ENCODE assay signal across 8 mouse cellular contexts in the genomic region with DNA sequence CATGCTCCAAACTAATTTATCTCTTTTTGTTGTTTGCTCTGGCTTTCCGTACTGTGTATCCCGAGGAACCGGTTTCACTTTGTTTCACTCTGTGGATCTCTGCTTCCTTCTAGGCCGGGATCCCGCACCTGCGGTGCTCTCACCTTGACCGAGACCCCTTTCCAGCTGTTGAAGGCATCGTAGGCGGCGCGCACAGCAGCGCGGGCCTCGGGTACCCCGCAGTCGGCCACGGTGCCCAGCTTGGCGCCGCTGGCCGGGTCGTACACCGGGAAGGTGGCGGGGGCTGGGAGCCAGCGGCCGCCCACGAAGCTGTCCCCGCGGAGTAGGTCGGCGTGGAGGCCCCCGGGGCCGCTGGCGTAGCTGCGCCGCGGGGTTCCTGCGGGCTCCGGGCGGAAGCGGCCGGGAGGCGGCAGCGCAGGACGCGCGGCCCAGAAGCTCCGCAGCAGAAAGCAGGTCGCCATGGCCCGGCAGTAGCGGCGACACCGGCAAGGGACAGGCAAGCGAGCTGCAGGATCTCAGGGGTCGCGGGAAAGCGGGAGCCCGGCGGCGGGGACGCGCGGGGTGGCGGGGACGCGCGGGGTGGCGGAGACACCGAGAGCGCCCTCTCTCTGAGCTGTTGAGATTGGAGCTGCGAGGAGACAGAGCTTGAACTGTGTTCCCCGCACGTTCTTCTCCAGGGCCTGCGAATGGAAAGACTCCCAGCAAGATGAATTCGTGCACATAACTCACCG. TPM values are rescaled to one million over a fixed set of nuclear protein-coding genes. Genes with fewer than 3 reads are reported as not detected.
DNase-seq lines count a peak whose midpoint lies in the region; ATAC-seq and TF ChIP-seq lines count a peak whose summit lies in the region.

A gene (minus strand): TSS at position 554 of the 731 bp plus-strand sequence.

- DNase-seq in fat pad, adult 2 months (ENCODE audit: extremely low read depth, low read depth, low spot score), result peak; percentile 37
- peak; percentile 74 for DNase-seq in liver, embryonic 11.5 days (ENCODE audit: low spot score)
- peak; percentile 5 to 27 for DNase-seq in natural killer cell, adult 2 months (ENCODE audit: low spot score in 2 of 2)
- peak; percentile 79 for DNase-seq in stomach, postnatal 0 days (ENCODE audit: low spot score)

- no peak within 1 kb of the TSS for H3K27ac ChIP-seq in bone marrow macrophage, adult 2 months (ENCODE audit: insufficient read depth, low read depth, low read length)
- 0 out of 2 replicates have a peak within 1 kb of the TSS, but pooled peaks have one; percentile 29 for H3K27ac ChIP-seq in heart, embryonic 12.5 days (ENCODE audit: poor library complexity, severe bottlenecking)
- peak within 1 kb of the TSS; percentile 71 for H3K27ac ChIP-seq in kidney, embryonic 16.5 days (ENCODE audit: low read length)
- peak within 1 kb of the TSS; percentile 28; the same call in 1 of the 2 replicates for H3K27ac ChIP-seq in liver, embryonic 11.5 days (ENCODE audit: low read depth, low read length)
- peak within 1 kb of the TSS; percentile 98 for H3K27ac ChIP-seq in stomach, postnatal 0 days (replicated peaks)

- peak within 1 kb of the TSS; percentile 89 for H3K9ac ChIP-seq in heart, embryonic 12.5 days
- H3K9ac ChIP-seq in kidney, embryonic 16.5 days (replicated peaks; ENCODE audit: low read length), result peak within 1 kb of the TSS; percentile 96
- H3K9ac ChIP-seq in liver, embryonic 11.5 days (ENCODE audit: low read depth, low read length), result peak within 1 kb of the TSS; percentile 68
- H3K9ac ChIP-seq in stomach, postnatal 0 days (ENCODE audit: low read length), result peak within 1 kb of the TSS; percentile 97

- TF ChIP-seq EP300 in stomach, postnatal 0 days (optimal IDR thresholded peaks at IDR 0.05), result no peak

- no peaks in the 10 kb centered on the region for H3K36me3 ChIP-seq in C2C12 (ENCODE audit: control insufficient read depth, insufficient read depth)
- no peaks in the 10 kb centered on the region for H3K36me3 ChIP-seq in heart, embryonic 12.5 days
- H3K36me3 ChIP-seq in kidney, embryonic 16.5 days (ENCODE audit: insufficient read depth, low read length), result 0 out of 2 replicates have a peak, but pooled peaks cover 4% of the 10 kb centered on the region
- H3K36me3 ChIP-seq in liver, embryonic 11.5 days (ENCODE audit: control insufficient read depth, insufficient read depth, low read length), result no peaks in the 10 kb centered on the region
- H3K36me3 ChIP-seq in stomach, postnatal 0 days (ENCODE audit: control insufficient read depth, insufficient read depth, low read length), result no peaks in the 10 kb centered on the region

- WGBS in heart, embryonic 12.5 days, result under 1% methylated on average over 75 of the region's 75 CpGs
- under 1% methylated on average over 75 of the region's 75 CpGs for WGBS in kidney, embryonic 16.5 days
- WGBS in liver, embryonic 11.5 days, result 1% methylated on average over 75 of the region's 75 CpGs
- WGBS in stomach, postnatal 0 days, result under 1% methylated on average over 68 of the region's 75 CpGs

- no peaks in the 10 kb centered on the region for H3K27me3 ChIP-seq in C2C12 (ENCODE audit: control insufficient read depth, insufficient read depth, insufficient read length)
- no peaks in the 10 kb centered on the region for H3K27me3 ChIP-seq in heart, embryonic 12.5 days (replicated peaks)
- no peaks in the 10 kb centered on the region for H3K27me3 ChIP-seq in kidney, embryonic 16.5 days (ENCODE audit: insufficient read depth, low read length)
- H3K27me3 ChIP-seq in liver, embryonic 11.5 days (replicated peaks; ENCODE audit: control insufficient read depth, insufficient read depth, low read length), result peaks cover 27% of the 10 kb centered on the region
- H3K27me3 ChIP-seq in stomach, postnatal 0 days (ENCODE audit: control insufficient read depth, insufficient read depth, low read length), result no peaks in the 10 kb centered on the region

- no peak for TF ChIP-seq POLR2A in bone marrow macrophage, adult 2 months (IDR thresholded peaks at IDR 0.05; ENCODE audit: borderline replicate concordance, low read depth, low read length)

- no peaks in the 10 kb centered on the region; the same call in 1 of the 2 replicates for H3K4me1 ChIP-seq in bone marrow macrophage, adult 2 months (ENCODE audit: control insufficient read depth, insufficient read depth, low read length)
- H3K4me1 ChIP-seq in heart, embryonic 12.5 days (replicated peaks), result peaks cover 10% of the 10 kb centered on the region; the same call in 1 of the 2 replicates
- H3K4me1 ChIP-seq in kidney, embryonic 16.5 days (ENCODE audit: insufficient read depth, low read length), result peaks cover 10% of the 10 kb centered on the region
- H3K4me1 ChIP-seq in liver, embryonic 11.5 days (replicated peaks; ENCODE audit: control insufficient read depth, insufficient read depth, low read length), result peaks cover 11% of the 10 kb centered on the region
- no peaks in the 10 kb centered on the region for H3K4me1 ChIP-seq in stomach, postnatal 0 days (replicated peaks; ENCODE audit: control insufficient read depth, insufficient read depth)

- H3ac ChIP-seq in C2C12 (ENCODE audit: control insufficient read depth, insufficient read length, low read depth), result peak within 1 kb of the TSS; percentile 83

- TF ChIP-seq CTCF in C2C12 (IDR thresholded peaks at IDR 0.05; ENCODE audit: control insufficient read depth, insufficient read depth, insufficient read length), result peak; percentile 48
- TF ChIP-seq CTCF in bone marrow macrophage, adult 2 months (IDR thresholded peaks at IDR 0.05; ENCODE audit: low read depth, low read length), result no peak
- peak; percentile 68 for TF ChIP-seq CTCF in stomach, postnatal 0 days (IDR thresholded peaks at IDR 0.05; ENCODE audit: low read depth)

- no peaks in the 10 kb centered on the region for H3K79me2 ChIP-seq in C2C12 (ENCODE audit: control insufficient read depth, insufficient read depth)

- no peaks in the 10 kb centered on the region for H3K9me3 ChIP-seq in heart, embryonic 12.5 days (replicated peaks)
- no peaks in the 10 kb centered on the region for H3K9me3 ChIP-seq in kidney, embryonic 16.5 days (ENCODE audit: low read length)
- no peaks in the 10 kb centered on the region for H3K9me3 ChIP-seq in liver, embryonic 11.5 days (ENCODE audit: control insufficient read depth, low read length)
- H3K9me3 ChIP-seq in stomach, postnatal 0 days (ENCODE audit: control insufficient read depth, low read length), result no peaks in the 10 kb centered on the region

- peak; percentile 83 for ATAC-seq in heart, embryonic 12.5 days (ENCODE audit: insufficient number of reproducible peaks, low FRiP score)
- peak; percentile 82 for ATAC-seq in kidney, embryonic 16.5 days (ENCODE audit: low FRiP score, low TSS enrichment)
- peak; percentile 63 for ATAC-seq in liver, embryonic 11.5 days (replicated peaks; ENCODE audit: low FRiP score)
- peak; percentile 77 for ATAC-seq in stomach, postnatal 0 days (ENCODE audit: low FRiP score, low TSS enrichment)

- peak within 1 kb of the TSS; percentile 73 for H3K4me2 ChIP-seq in heart, embryonic 12.5 days
- peak within 1 kb of the TSS; percentile 83 for H3K4me2 ChIP-seq in kidney, embryonic 16.5 days (replicated peaks; ENCODE audit: low read depth, low read length)
- peak within 1 kb of the TSS; percentile 92 for H3K4me2 ChIP-seq in liver, embryonic 11.5 days
- peak within 1 kb of the TSS; percentile 75 for H3K4me2 ChIP-seq in stomach, postnatal 0 days (replicated peaks; ENCODE audit: low read depth)

- H3K4me3 ChIP-seq in C2C12 (ENCODE audit: insufficient read depth, poor library complexity, severe bottlenecking), result peak within 1 kb of the TSS; percentile 37
- H3K4me3 ChIP-seq in bone marrow macrophage, adult 2 months (ENCODE audit: insufficient read depth, low read length), result peak within 1 kb of the TSS; percentile 76
- peak within 1 kb of the TSS; percentile 83 for H3K4me3 ChIP-seq in heart, embryonic 12.5 days
- H3K4me3 ChIP-seq in kidney, embryonic 16.5 days (ENCODE audit: low read length), result peak within 1 kb of the TSS; percentile 90
- peak within 1 kb of the TSS; percentile 81 for H3K4me3 ChIP-seq in liver, embryonic 11.5 days (ENCODE audit: low read depth, low read length)
- peak within 1 kb of the TSS; percentile 93 for H3K4me3 ChIP-seq in stomach, postnatal 0 days (ENCODE audit: low read depth, low read length)

- no peaks in the 10 kb centered on the region for H3K79me3 ChIP-seq in C2C12 (ENCODE audit: low read depth)

TF ChIP-seq in C2C12, 6 proteins besides CTCF, POLR2A, EP300 and RAD21:
- TF ChIP-seq MAX (IDR thresholded peaks at IDR 0.05), result no peak
- TF ChIP-seq MYOG (IDR thresholded peaks at IDR 0.05; ENCODE audit: control insufficient read depth, extremely low read depth, insufficient read length), result no peak
- no peak for TF ChIP-seq MYOD1 (IDR thresholded peaks at IDR 0.05; ENCODE audit: control insufficient read depth, insufficient read length, low read depth)
- TF ChIP-seq CEBPB (IDR thresholded peaks at IDR 0.05; ENCODE audit: low read depth), result no peak
TF ChIP-seq in C2C12: peak in this region for 0.

RNA-seq across cellular contexts. Expression of the gene that starts here (rescaled TPM):
- 1.1 TPM for polyA plus RNA-seq in C2C12 (2012; fragmentation: generic; extraction: Trizol)
- 0.32 and 0.37 TPM in 2 replicates for polyA plus RNA-seq in bone marrow macrophage, adult 2 months (2012; ENCODE audit: insufficient read depth, insufficient read length, missing spikeins)
- 13.3 and 13.8 TPM in 2 replicates for polyA plus RNA-seq in heart, embryonic 12.5 days (2016; fragmentation: Nextera tagmentation; extraction: Ambion mirVana)
- polyA plus RNA-seq in kidney, embryonic 16.5 days (2015; fragmentation: Nextera tagmentation; extraction: Ambion mirVana), result 8.0 and 8.3 TPM in 2 replicates
- polyA plus RNA-seq in liver, embryonic 11.5 days (2014; fragmentation: Nextera tagmentation; extraction: Ambion mirVana), result 4.0 and 4.3 TPM in 2 replicates
- 6.1 and 6.4 TPM in 2 replicates for polyA plus RNA-seq in stomach, postnatal 0 days (2015; fragmentation: Nextera tagmentation; extraction: Ambion mirVana)

Comparison
In these comparisons a context has a peak if more than half of its experiments do, and no peak if none do; other contexts are left out.
1. H3K4me3 ChIP-seq: peak in every context shown above with its lines; median percentile 93 in stomach, postnatal 0 days; 90 in kidney, embryonic 16.5 days; 83 in heart, embryonic 12.5 days; 81 in liver, embryonic 11.5 days; 76 in bone marrow macrophage, adult 2 months; 37 in C2C12.
2. DNase-seq: peak in every context shown above with its lines; median percentile 79 in stomach, postnatal 0 days; 74 in liver, embryonic 11.5 days; 37 in fat pad, adult 2 months; 16 in natural killer cell, adult 2 months.